Mouse (Mus musculus) hindbrain, embryonic 12.5 days (tissue): Measurements from ENCODE around the gene Capn11. TPM values are rescaled to one million over a fixed set of nuclear protein-coding genes. Genes with fewer than 3 reads are reported as not detected.

Source experiments
- ATAC-seq: fragments of 200-750 bp; cut with Nextera tagmentation; 2 replicates; pipeline ENCODE4 v1.8.0; 2017; ENCODE audit warnings: moderate TSS enrichment; ENCODE audit not compliant: low FRiP score
- H3K27ac ChIP-seq: fragments of 300-500 bp; sonication (generic); 2 replicates; pipeline ENCODE4 v1.5.1; 2016; ENCODE audit warnings: mild to moderate bottlenecking
- H3K27me3 ChIP-seq: fragments of 300-500 bp; sonication (generic); 2 replicates; pipeline ENCODE4 v1.6.1; 2016; ENCODE audit warnings: mild to moderate bottlenecking
- H3K36me3 ChIP-seq: fragments of 300-500 bp; sonication (generic); 2 replicates; pipeline ENCODE4 v1.6.1; 2016; ENCODE audit warnings: mild to moderate bottlenecking
- H3K4me1 ChIP-seq: fragments of 300-500 bp; sonication (generic); 2 replicates; pipeline ENCODE4 v1.6.1; 2016
- H3K4me2 ChIP-seq: fragments of 300-500 bp; sonication (generic); replicated peaks from 2 replicates; pipeline ENCODE4 v1.6.1; 2016; ENCODE audit warnings: mild to moderate bottlenecking
- H3K4me3 ChIP-seq: fragments of 300-500 bp; sonication (generic); 2 replicates; pipeline ENCODE4 v1.5.1; 2016; ENCODE audit warnings: mild to moderate bottlenecking
- H3K9ac ChIP-seq: fragments of 300-500 bp; sonication (generic); 2 replicates; pipeline ENCODE4 v1.6.1; 2016; ENCODE audit warnings: mild to moderate bottlenecking, moderate library complexity
- H3K9me3 ChIP-seq: fragments of 300-500 bp; sonication (generic); replicated peaks from 2 replicates; pipeline ENCODE4 v1.6.1; 2016; ENCODE audit warnings: mild to moderate bottlenecking
- WGBS: fragments of 180-500 bp; shearing (Covaris S2); methylation state at CpG from one replicate; pipeline ENCODE4 v1.1.7; 2016; 5-methylcytosine and 5-hydroxymethylcytosine counted together
- polyA plus RNA-seq: library from polyadenylated mRNA; unstranded; fragments of >200 nt; fragmentation: Nextera tagmentation; extraction: Ambion mirVana; gene quantifications from 2 replicates; pipeline ENCODE4 v1.2.1, GENCODE M21; 2016

Gene Capn11
- polyA plus RNA-seq: 1.4 and 2.4 TPM in 2 replicates

- Histone ChIP-seq H3K4me2 (no peak within 1 kb of the TSS), H3K27me3 (no peaks in the 10 kb centered on the region), H3K9me3 (no peaks in the 10 kb centered on the region), H3K9ac (no peak within 1 kb of the TSS), H3K4me3 (no peak within 1 kb of the TSS), H3K27ac (no peak within 1 kb of the TSS), H3K4me1 (peaks cover 2% of the 10 kb centered on the region; the same call in 1 of the 2 replicates), H3K36me3 (peaks cover 24% of the 10 kb centered on the region)
- no peak for ATAC-seq
- WGBS: 85% methylated on average over 4 of the region's 4 CpGs
These were observed at the start of gene Capn11 for GRCm38 (mm10) chr17:45659225-45659624. TSS of gene Capn11 (minus strand) at chr17:45659325.

- Histone ChIP-seq H3K27ac (no peak overlapping the region), H3K9me3 (no peaks in the 10 kb centered on the region), H3K9ac (no peak overlapping the region), H3K4me1 (no peaks in the 10 kb centered on the region), H3K27me3 (no peaks in the 10 kb centered on the region), H3K4me2 (no peak overlapping the region), H3K4me3 (no peak overlapping the region), H3K36me3 (no peaks in the 10 kb centered on the region)
- WGBS: 87% methylated on average over 7 of the region's 8 CpGs
- no peak for ATAC-seq
These were observed 49.1 kb upstream of the Capn11 start for GRCm38 (mm10) chr17:45708179-45708578.

GRCm38 (mm10) chr17:45707376-45707775 lies 48.3 kb upstream of the Capn11 start:
- ATAC-seq: no peak
- Histone ChIP-seq H3K27me3 (no peaks in the 10 kb centered on the region), H3K4me1 (no peaks in the 10 kb centered on the region), H3K9ac (no peak overlapping the region), H3K36me3 (no peaks in the 10 kb centered on the region), H3K27ac (no peak overlapping the region), H3K4me2 (no peak overlapping the region), H3K4me3 (no peak overlapping the region), H3K9me3 (no peaks in the 10 kb centered on the region)
- 27% methylated on average over 2 of the region's 3 CpGs for WGBS

DNA sequence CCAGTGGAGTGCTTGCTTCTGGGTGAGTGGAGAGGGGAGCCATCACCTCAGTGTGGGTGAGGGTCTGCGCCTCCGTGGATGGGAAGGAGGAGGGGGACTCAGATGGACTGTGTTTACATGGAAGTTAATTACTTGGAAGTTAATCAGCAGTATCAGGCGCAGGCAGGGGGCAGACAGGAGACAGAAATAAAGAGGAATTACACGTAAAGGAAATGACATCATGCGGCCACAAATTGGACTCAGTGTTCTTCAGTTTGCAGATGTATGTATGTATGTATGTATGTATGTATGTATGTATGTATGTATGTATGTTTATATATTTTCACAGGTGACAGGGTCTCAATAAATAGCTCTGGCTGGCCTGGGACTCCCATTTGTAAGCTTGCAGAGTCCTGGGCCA lies 47.7 kb upstream of the Capn11 start:
- no peaks in the 10 kb centered on the region for H3K36me3 ChIP-seq
- no peaks in the 10 kb centered on the region for H3K9me3 ChIP-seq
- no peak for ATAC-seq
- no peak overlapping the region for H3K9ac ChIP-seq
- no peaks in the 10 kb centered on the region for H3K27me3 ChIP-seq
- WGBS: 87% methylated on average over 5 of the region's 5 CpGs
- H3K4me1 ChIP-seq: no peaks in the 10 kb centered on the region
- H3K27ac ChIP-seq: no peak overlapping the region
- H3K4me3 ChIP-seq: no peak overlapping the region
- H3K4me2 ChIP-seq: no peak overlapping the region

- WGBS: 56% methylated on average over 7 of the region's 7 CpGs
- Histone ChIP-seq H3K9me3 (no peaks in the 10 kb centered on the region), H3K27me3 (no peaks in the 10 kb centered on the region), H3K4me2 (no peak overlapping the region), H3K9ac (no peak overlapping the region), H3K4me3 (no peak overlapping the region), H3K27ac (no peak overlapping the region), H3K36me3 (peaks cover 5% of the 10 kb centered on the region), H3K4me1 (peaks cover 4% of the 10 kb centered on the region)
- no peak for ATAC-seq
These were observed 44.1 kb upstream of the Capn11 start for GRCm38 (mm10) chr17:45703187-45703586.

DNA sequence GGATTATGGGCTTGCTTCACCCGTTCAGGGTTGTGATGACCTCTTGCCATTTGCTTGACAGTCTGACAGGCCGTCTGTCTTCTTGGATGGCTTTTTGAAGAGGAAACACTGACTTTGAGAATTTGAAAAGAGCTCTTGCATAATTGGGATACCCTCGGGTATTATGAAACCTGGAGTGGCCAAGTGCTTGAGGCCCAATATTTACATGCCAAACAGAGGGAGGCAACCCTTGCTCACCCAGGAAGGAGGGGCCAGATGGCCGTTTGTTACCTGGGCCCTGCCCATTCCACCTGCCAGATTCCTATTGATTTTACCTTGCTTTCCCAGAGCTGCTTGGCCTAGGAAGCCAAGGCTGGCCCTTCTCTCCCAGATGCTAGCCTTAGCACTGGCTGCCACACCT lies 43.1 kb upstream of the Capn11 start:
- ATAC-seq: no peak
- no peak overlapping the region for H3K4me3 ChIP-seq
- peaks cover 12% of the 10 kb centered on the region for H3K36me3 ChIP-seq
- WGBS: 51% methylated on average over 4 of the region's 4 CpGs
- no peak overlapping the region for H3K27ac ChIP-seq
- H3K9me3 ChIP-seq: no peaks in the 10 kb centered on the region
- no peaks in the 10 kb centered on the region for H3K27me3 ChIP-seq
- H3K4me2 ChIP-seq: no peak overlapping the region
- peaks cover 4% of the 10 kb centered on the region for H3K4me1 ChIP-seq
- H3K9ac ChIP-seq: no peak overlapping the region

- Histone ChIP-seq H3K4me3 (no peak overlapping the region), H3K9me3 (no peaks in the 10 kb centered on the region), H3K36me3 (peaks cover 17% of the 10 kb centered on the region), H3K4me1 (peaks cover 4% of the 10 kb centered on the region), H3K4me2 (no peak overlapping the region), H3K9ac (no peak overlapping the region), H3K27ac (no peak overlapping the region), H3K27me3 (no peaks in the 10 kb centered on the region)
- 72% methylated on average over 9 of the region's 9 CpGs for WGBS
- ATAC-seq: no peak
These were observed 42.1 kb upstream of the Capn11 start for GRCm38 (mm10) chr17:45701236-45701591.

GRCm38 (mm10) chr17:45700496-45701235 lies 41.5 kb upstream of the Capn11 start:
- no peaks in the 10 kb centered on the region for H3K27me3 ChIP-seq
- H3K4me1 ChIP-seq: peaks cover 4% of the 10 kb centered on the region
- peak overlapping the region; percentile 23; the same call in 1 of the 2 replicates for H3K27ac ChIP-seq
- H3K9me3 ChIP-seq: no peaks in the 10 kb centered on the region
- ATAC-seq: no peak
- no peak overlapping the region for H3K4me2 ChIP-seq
- 54% methylated on average over 9 of the region's 16 CpGs for WGBS
- no peak overlapping the region for H3K4me3 ChIP-seq
- H3K36me3 ChIP-seq: peaks cover 17% of the 10 kb centered on the region
- no peak overlapping the region for H3K9ac ChIP-seq

GRCm38 (mm10) chr17:45699039-45699740 lies 40.1 kb upstream of the Capn11 start:
- ATAC-seq: no peak
- 93% methylated on average over 3 of the region's 3 CpGs for WGBS
- Histone ChIP-seq H3K4me1 (peaks cover 4% of the 10 kb centered on the region), H3K27ac (no peak overlapping the region), H3K4me2 (no peak overlapping the region), H3K4me3 (no peak overlapping the region), H3K27me3 (no peaks in the 10 kb centered on the region), H3K9ac (no peak overlapping the region), H3K36me3 (peaks cover 17% of the 10 kb centered on the region), H3K9me3 (no peaks in the 10 kb centered on the region)

- H3K9ac ChIP-seq: no peak overlapping the region
- WGBS: 88% methylated on average over 6 of the region's 6 CpGs
- H3K4me2 ChIP-seq: no peak overlapping the region
- peaks cover 17% of the 10 kb centered on the region for H3K36me3 ChIP-seq
- no peak overlapping the region for H3K27ac ChIP-seq
- H3K4me1 ChIP-seq: peaks cover 6% of the 10 kb centered on the region
- H3K9me3 ChIP-seq: no peaks in the 10 kb centered on the region
- H3K4me3 ChIP-seq: no peak overlapping the region
- H3K27me3 ChIP-seq: no peaks in the 10 kb centered on the region
- no peak for ATAC-seq
These were observed 39.2 kb upstream of the Capn11 start for GRCm38 (mm10) chr17:45698368-45698767.

- Histone ChIP-seq H3K4me3 (no peak overlapping the region), H3K27me3 (no peaks in the 10 kb centered on the region), H3K9ac (no peak overlapping the region), H3K4me2 (no peak overlapping the region), H3K36me3 (peaks cover 17% of the 10 kb centered on the region), H3K4me1 (peaks cover 6% of the 10 kb centered on the region), H3K27ac (no peak overlapping the region), H3K9me3 (no peaks in the 10 kb centered on the region)
- 91% methylated on average over 9 of the region's 9 CpGs for WGBS
- ATAC-seq: no peak
These were observed 37.9 kb upstream of the Capn11 start for GRCm38 (mm10) chr17:45696981-45697380.

GRCm38 (mm10) chr17:45695227-45696120 lies 36.3 kb upstream of the Capn11 start:
- no peak for ATAC-seq
- Histone ChIP-seq H3K27me3 (no peaks in the 10 kb centered on the region), H3K36me3 (peaks cover 17% of the 10 kb centered on the region), H3K27ac (no peak overlapping the region), H3K4me1 (peaks cover 6% of the 10 kb centered on the region), H3K4me2 (no peak overlapping the region), H3K4me3 (no peak overlapping the region), H3K9ac (no peak overlapping the region), H3K9me3 (no peaks in the 10 kb centered on the region)
- WGBS: 78% methylated on average over 22 of the region's 23 CpGs
